Mouse (Mus musculus) bone marrow, adult 2 months (tissue): ENCODE data around the gene 1190002N15Rik. TPM values are rescaled to one million over a fixed set of nuclear protein-coding genes. Genes with fewer than 3 reads are reported as not detected.

Source experiments
- H3K27ac ChIP-seq: fragments of 200-500 bp; 2 replicates; pipeline ENCODE4 v1.5.1; 2012; ENCODE audit warnings: low read depth, mild to moderate bottlenecking, control low read depth, inconsistent platforms, low read length; ENCODE audit not compliant: control insufficient read depth, poor library complexity, insufficient read depth
- H3K4me1 ChIP-seq: fragments of 200-500 bp; 2 replicates; pipeline ENCODE4 v1.6.1; 2011; ENCODE audit warnings: low read length; ENCODE audit not compliant: control insufficient read depth, insufficient read depth
- H3K4me3 ChIP-seq: fragments of 200-500 bp; replicated peaks from 2 replicates; pipeline ENCODE3; 2011; ENCODE audit warnings: mild to moderate bottlenecking, low read depth, low read length, control low read depth; ENCODE audit not compliant: control insufficient read depth
- CTCF ChIP-seq: fragments of 200-500 bp; IDR thresholded peaks from 2 replicates; pipeline ENCODE4 v1.5.1; 2011; ENCODE audit warnings: low read length, control low read depth; ENCODE audit not compliant: control insufficient read depth, insufficient read depth
- POLR2A ChIP-seq: fragments of 200-500 bp; IDR thresholded peaks from 2 replicates; pipeline ENCODE4 v1.6.1; 2011; ENCODE audit warnings: low read depth, mild to moderate bottlenecking, control low read depth, low read length, borderline replicate concordance; ENCODE audit not compliant: control insufficient read depth
- WGBS: fragments of 180-500 bp; shearing (Covaris S2); methylation state at CpG from one replicate; pipeline ENCODE4 v1.1.7; 2018; 5-methylcytosine and 5-hydroxymethylcytosine counted together
- polyA plus RNA-seq: library from polyadenylated mRNA; stranded (reverse); fragments of >200 nt; gene quantifications from 2 replicates; pipeline ENCODE4 v1.2.4, GENCODE M21; 2011; ENCODE audit warnings: low replicate concordance; ENCODE audit not compliant: missing spikeins, insufficient read depth, insufficient read length

The 1190002N15Rik gene
- polyA plus RNA-seq, 1 experiment = 3.2 TPM

GRCm38 (mm10) chr9:94534795-94535194 is 3.1 kb downstream of the 1190002N15Rik start:
- Histone ChIP-seq H3K27ac (no peak overlapping the region), H3K4me3 (no peak overlapping the region), H3K4me1 (peaks cover 1% of the 10 kb centered on the region; the same call in 1 of the 2 replicates)
- TF ChIP-seq CTCF = no peak
- TF ChIP-seq POLR2A = no peak

DNA sequence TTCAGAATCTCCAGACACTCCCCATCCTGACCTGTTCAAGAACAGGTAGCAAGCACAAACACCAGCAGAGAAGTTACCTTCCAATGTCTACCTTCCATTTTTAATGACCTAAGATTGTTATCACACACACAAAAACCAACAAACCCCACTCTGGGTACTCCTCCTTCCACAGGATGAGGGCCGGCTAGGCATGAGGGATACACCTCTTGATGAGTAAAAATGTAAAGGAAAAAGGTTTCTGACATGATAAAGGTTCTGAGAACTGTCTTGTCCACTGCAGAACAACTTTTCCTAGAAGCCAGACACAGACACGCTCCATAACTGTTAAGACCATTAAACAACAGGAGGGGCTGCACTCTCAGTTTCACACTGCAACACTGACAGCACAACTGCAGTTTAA is 3.7 kb downstream of the 1190002N15Rik start:
- Histone ChIP-seq H3K27ac (no peak overlapping the region), H3K4me3 (no peak overlapping the region), H3K4me1 (peaks cover 1% of the 10 kb centered on the region; the same call in 1 of the 2 replicates)
- 74% methylated on average over 2 of the region's 2 CpGs for WGBS
- TF ChIP-seq CTCF = no peak
- TF ChIP-seq POLR2A = no peak

GRCm38 (mm10) chr9:94533641-94534040 is 4.2 kb downstream of the 1190002N15Rik start:
- 27% methylated on average over 4 of the region's 4 CpGs for WGBS
- TF ChIP-seq POLR2A (no peak), CTCF (no peak)
- no peak overlapping the region for H3K27ac ChIP-seq
- H3K4me1 ChIP-seq = peaks cover 1% of the 10 kb centered on the region; the same call in 1 of the 2 replicates
- no peak overlapping the region for H3K4me3 ChIP-seq

DNA sequence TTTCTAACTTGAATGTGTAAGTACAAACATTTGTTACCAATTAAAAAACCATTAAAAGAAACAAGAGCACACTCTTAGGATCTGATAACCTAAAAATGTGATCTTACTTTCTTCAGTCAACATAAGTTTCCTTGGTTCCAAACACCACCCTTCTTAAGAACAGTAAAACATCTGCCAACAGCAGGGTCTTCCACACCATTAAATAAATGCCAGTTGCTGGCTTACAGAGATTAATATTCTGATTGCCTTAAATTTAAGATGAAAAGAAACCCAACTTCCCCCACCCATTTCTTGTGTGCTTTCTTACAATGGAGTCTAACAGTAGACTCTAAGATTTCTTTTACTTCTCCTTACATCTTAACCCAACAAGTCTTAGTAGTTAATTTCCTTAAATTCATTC is 7.9 kb downstream of the 1190002N15Rik start:
- no peak overlapping the region for H3K27ac ChIP-seq
- H3K4me3 ChIP-seq = no peak overlapping the region
- H3K4me1 ChIP-seq = peaks cover 1% of the 10 kb centered on the region; the same call in 1 of the 2 replicates
- TF ChIP-seq CTCF (no peak), POLR2A (no peak)

GRCm38 (mm10) chr9:94529146-94529746 is 8.6 kb downstream of the 1190002N15Rik start:
- WGBS = 7% methylated on average over 1 of the region's 1 CpGs
- H3K27ac ChIP-seq = no peak overlapping the region
- peaks cover 1% of the 10 kb centered on the region; the same call in 1 of the 2 replicates for H3K4me1 ChIP-seq
- TF ChIP-seq CTCF = no peak
- no peak for TF ChIP-seq POLR2A
- H3K4me3 ChIP-seq = no peak overlapping the region

DNA sequence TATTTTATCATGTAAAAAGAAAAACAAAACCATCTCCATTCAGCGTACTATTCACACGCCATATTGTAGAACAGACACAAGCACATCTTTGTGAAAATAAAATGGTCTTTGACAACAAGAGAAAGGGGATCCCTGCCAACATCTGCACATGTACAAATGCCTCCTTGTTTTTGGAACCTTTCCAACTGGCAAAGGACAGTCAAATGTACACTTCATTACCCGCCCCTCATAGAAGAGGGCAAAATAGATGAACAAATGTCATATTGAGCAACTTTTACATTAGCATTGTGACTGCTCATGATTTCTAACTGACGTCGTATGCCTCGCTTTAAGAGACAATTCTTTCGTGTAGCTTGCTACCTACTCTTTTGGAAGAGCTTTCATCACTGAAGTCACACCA is 11.4 kb downstream of the 1190002N15Rik start:
- no peaks in the 10 kb centered on the region; the same call in 1 of the 2 replicates for H3K4me1 ChIP-seq
- TF ChIP-seq CTCF = no peak
- no peak for TF ChIP-seq POLR2A
- H3K4me3 ChIP-seq = no peak overlapping the region
- no peak overlapping the region for H3K27ac ChIP-seq
- WGBS = 81% methylated on average over 7 of the region's 7 CpGs

GRCm38 (mm10) chr9:94512246-94512645 is 25.6 kb downstream of the 1190002N15Rik start:
- TF ChIP-seq POLR2A (no peak), CTCF (no peak)
- Histone ChIP-seq H3K4me1 (peaks cover 2% of the 10 kb centered on the region; the same call in 1 of the 2 replicates), H3K4me3 (no peak overlapping the region), H3K27ac (no peak overlapping the region)
- WGBS = 25% methylated on average over 8 of the region's 8 CpGs

DNA sequence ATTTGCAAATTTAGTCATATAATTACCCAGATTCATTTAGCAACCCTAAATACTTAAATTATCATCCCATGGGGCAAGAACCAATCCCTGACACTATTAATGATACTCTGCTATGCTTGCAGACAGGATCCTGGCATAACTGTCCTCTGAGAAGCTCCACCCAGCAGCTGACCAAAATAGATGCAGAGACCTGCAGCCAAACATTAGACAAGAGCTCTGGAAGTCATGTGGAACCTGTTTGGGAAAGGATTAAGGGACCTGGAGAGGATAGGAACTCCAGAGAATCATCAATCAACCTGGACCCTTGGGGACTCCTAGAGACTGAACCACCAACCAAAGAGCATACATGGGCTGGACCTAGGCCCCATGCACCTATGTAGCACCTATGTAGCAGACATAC is 26.7 kb downstream of the 1190002N15Rik start:
- no peak overlapping the region for H3K27ac ChIP-seq
- peaks cover 2% of the 10 kb centered on the region; the same call in 1 of the 2 replicates for H3K4me1 ChIP-seq
- no peak overlapping the region for H3K4me3 ChIP-seq
- TF ChIP-seq POLR2A (no peak), CTCF (no peak)

DNA sequence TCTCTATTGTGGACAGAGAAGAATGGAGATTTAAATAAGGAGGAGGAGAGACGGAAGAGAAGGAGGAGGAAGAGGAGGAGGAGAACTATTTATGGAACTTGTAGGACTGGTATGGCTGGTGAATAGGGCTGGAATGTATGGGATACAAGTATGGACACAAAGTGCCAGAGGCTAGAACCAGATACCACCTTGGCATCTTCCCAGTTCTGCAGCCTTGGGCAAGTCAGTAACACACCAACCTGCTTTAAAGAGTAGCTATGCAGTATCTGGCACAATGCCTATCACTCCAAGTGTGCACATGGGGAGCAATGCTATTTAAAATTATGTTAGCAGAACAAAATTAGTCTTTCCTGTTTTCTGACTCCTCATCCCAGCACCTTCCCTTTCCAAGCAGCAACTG is 30.9 kb downstream of the 1190002N15Rik start:
- H3K4me3 ChIP-seq = no peak overlapping the region
- TF ChIP-seq CTCF (no peak), POLR2A (no peak)
- WGBS = 77% methylated on average over 1 of the region's 1 CpGs
- H3K4me1 ChIP-seq = peaks cover 2% of the 10 kb centered on the region; the same call in 1 of the 2 replicates
- no peak overlapping the region for H3K27ac ChIP-seq
